Mouse (Mus musculus): ENCODE measurements at regions not wholly inside any gene's neighbourhood (a gene's known extent, or its start where the extent isn't known, plus 50 kb on each side); places are given as distances from the start of the nearest gene placed in this dataset.

DNA sequence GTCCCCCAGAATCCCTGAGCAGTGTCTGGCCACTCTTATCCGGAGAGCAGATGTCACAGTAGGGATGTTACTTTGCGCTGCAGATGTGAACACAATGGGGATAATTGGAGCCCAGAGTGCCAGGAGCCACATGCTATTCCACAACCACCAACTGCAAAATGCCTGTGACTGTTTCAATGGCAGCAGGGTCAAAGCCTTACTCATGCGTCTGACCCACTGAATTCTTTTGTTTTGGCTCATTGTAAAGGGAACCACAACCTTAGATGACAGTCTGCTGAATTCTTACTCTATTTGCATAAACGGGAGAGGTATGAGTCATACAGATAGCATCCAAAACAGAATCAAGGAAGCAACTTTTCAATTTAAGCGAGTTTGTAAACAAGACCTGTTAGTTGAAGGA is 276.8 kb upstream of the Pkn2 start:
- no peak for TF ChIP-seq CTCF (IDR thresholded peaks at IDR 0.05; ENCODE audit: low read depth, low read length)
- no peak for TF ChIP-seq POLR2A (IDR thresholded peaks at IDR 0.05; ENCODE audit: extremely low read depth, insufficient read depth, low read length)

Data from liver, adult 2 months (tissue).